Mouse (Mus musculus): ENCODE measurements around the gene Mcur1.

- no peak for TF ChIP-seq POLR2A (IDR thresholded peaks at IDR 0.05; ENCODE audit: borderline replicate concordance, control insufficient read depth, low read depth, low read length)
- no peak for TF ChIP-seq CTCF (IDR thresholded peaks at IDR 0.05; ENCODE audit: control insufficient read depth, insufficient read depth, low read length)
Observed at GRCm38 (mm10) chr13:43514950-43515358, 45.0 kb downstream of the Mcur1 start.

Measured in bone marrow, adult 2 months (tissue).